Mouse (Mus musculus) thymus, postnatal 0 days (tissue): ENCODE measurements around the gene Gm49383. TPM values are rescaled to one million over a fixed set of nuclear protein-coding genes. Genes with fewer than 3 reads are reported as not detected.

Experiments
- DNase-seq: peaks from one replicate; pipeline ENCODE4 v3.0.0-alpha.2; 2015; ENCODE audit warnings: low spot score
- polyA plus RNA-seq: library from polyadenylated mRNA; unstranded; fragments of >200 nt; fragmentation: Nextera tagmentation; extraction: Ambion mirVana; gene quantifications from 2 replicates; pipeline ENCODE4 v1.2.1, GENCODE M21; 2015

Gene Gm49383
- 35.7 and 37.1 TPM in 2 replicates for polyA plus RNA-seq

GRCm38 (mm10) chr12:69196444-69197377 is at the start of gene Gm49383:
Gene Gm49383 (minus strand): TSS chr12:69197104.
- DNase-seq = peak; percentile 76

- peak; percentile 51 for DNase-seq
Observed at GRCm38 (mm10) chr12:69241771-69242431, 45.0 kb upstream of the Gm49383 start.

- no peak for DNase-seq
Observed at GRCm38 (mm10) chr12:69241405-69241770, 44.5 kb upstream of the Gm49383 start.

GRCm38 (mm10) chr12:69240876-69241275 is 44.0 kb upstream of the Gm49383 start, which contains the start of gene Klhdc1:
Gene Klhdc1 (plus strand): TSS chr12:69241176.
- no peak for DNase-seq

DNA sequence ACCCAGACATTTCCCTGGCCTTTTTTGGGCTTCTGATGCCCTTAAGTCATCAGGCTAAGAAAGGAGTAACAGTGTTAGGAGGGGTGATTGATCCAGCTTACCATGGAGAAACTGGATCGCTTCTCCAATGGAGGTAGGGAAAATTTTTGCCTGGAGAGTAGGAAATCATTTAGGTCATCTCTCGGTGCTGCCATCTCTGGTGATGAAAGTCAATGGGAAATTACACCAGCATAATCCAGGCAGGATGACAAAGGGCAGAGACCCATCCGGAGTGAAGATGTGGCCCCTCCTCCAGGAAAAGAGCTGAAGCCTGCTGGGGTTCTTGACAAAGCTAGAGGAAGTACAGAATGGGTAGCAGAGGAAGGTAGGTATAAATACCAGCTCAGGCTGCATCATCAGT is 41.4 kb upstream of the Gm49383 start:
- no peak for DNase-seq

DNA sequence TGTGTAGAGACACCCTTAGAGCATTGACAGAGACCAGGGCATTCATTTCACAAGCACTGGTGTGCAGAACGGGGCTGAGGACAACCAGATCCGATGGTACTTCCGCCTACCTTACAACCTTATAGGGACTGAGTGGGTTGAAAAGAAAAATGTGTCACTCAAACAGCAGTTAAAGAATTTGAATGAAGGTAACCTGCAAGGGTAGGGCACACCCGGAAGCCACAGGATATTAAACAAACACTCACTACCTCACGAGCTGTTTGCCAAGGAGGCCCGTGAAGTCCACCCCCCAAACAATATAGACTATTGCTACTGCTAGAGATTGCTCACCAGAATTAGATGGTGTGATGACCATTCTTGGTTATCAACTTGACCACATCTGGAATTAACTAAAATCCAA is 38.9 kb upstream of the Gm49383 start:
- no peak for DNase-seq

DNA sequence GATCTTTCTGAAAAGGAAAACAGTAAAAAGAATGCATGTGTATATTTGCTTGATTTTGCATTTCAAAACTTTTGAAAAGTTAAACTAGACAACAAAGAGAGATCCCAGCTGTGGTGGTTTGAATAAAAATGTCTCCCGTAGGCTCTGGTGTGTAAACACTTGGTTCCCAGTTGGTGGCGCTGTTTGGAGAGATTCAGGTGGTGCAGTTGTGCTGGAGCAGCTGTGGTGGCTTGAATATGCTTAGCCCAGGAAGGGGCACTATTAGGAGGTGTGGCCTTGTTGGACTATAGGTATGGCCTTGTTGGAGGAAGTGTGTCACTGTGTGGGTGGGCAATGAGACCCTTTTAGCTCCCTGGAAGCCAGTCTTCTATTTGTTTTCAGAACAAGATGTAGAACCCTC is 32.3 kb upstream of the Gm49383 start:
- DNase-seq = peak; percentile 50

GRCm38 (mm10) chr12:69227776-69228466 is 31.0 kb upstream of the Gm49383 start, which contains the start of gene Pole2:
Gene Pole2 (minus strand): TSS chr12:69228195.
- peak; percentile 80 for DNase-seq

- DNase-seq = no peak
Observed at GRCm38 (mm10) chr12:69220613-69221277, 23.8 kb upstream of the Gm49383 start.

GRCm38 (mm10) chr12:69216587-69216986 is 19.7 kb upstream of the Gm49383 start:
- DNase-seq = no peak

DNA sequence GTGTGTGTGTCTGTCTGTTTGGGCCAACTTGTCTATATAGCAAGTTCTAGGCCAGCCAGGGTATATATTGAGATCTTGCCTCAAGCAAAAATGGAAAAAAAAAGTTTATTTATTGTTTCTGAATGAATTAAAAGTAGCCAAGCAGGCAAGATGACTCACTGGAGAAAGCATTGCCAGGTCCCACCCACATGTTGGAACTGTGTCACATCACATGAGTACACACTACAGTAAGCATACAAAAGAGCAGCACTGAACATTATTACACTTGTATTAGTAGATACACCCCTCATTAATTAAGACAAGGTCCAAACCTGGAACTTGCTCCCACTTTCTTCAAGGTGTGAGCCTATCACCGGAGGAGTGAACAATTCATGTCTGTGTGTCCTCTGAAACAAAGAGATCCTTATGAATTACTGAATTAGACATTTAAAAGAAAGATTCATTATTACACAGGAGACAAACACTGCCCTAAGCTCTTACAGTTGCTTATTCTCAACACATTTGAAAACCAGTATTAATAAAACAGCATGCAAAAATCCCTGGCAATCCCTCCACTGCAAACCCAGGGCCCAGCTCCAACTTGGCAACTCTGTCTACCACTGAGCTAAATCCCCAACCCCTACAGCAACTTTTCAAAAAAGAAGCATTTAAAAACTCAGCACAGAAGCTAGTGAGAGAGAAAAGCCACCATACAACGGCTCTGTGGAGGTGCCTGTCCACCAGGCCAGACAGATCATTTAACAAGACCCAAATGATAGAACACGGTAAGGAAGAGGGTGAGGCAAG is 18.3 kb upstream of the Gm49383 start:
- DNase-seq = no peak

GRCm38 (mm10) chr12:69214393-69214792 is 17.5 kb upstream of the Gm49383 start:
- DNase-seq = no peak

GRCm38 (mm10) chr12:69213186-69213777 is 16.4 kb upstream of the Gm49383 start:
- DNase-seq = no peak

- peak; percentile 16 for DNase-seq
Observed at GRCm38 (mm10) chr12:69211057-69211456, 14.2 kb upstream of the Gm49383 start.

DNA sequence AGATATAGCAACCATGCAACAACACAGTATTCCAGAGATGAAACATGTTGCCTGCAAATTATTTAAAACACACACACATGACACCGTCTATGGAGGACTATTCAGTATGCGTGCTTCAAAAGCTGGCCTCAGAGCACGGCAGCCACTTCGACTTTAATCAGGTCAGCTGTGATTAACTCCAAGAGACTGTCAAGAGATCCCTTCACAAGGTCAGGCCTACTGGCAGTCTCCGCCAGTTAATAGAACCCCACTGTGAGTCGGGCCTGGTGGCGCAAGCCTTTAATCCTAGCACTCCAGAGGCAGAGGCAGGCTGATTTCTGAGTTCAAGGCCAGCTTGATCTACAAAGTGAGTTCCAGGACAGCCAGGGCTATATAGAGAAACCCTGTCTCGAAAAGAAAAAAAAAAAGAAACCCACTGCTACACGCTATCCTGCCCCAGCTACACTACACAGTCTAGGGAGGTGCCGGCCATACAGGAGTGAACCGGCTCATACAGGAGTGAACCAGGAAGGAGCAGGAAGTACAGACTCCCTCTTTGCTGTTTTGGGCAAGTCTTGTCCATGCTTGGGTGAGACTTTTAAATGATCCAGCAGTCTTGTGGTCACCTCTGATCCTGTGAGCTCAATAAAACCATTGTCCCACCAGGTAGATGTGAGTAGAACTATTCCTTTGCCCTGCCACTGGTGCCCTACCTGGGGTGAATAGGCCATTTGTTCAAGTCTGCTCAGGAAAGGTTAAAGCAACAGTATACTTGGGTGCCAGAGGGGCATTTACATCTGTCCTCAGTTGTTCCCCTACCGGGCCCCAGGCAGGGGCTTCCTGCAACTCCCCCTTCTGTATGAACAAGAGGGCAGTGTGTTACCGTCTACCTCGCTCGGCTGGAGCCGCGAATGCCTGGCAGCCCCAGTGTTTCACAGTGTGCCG is 13.4 kb upstream of the Gm49383 start:
- no peak for DNase-seq

DNA sequence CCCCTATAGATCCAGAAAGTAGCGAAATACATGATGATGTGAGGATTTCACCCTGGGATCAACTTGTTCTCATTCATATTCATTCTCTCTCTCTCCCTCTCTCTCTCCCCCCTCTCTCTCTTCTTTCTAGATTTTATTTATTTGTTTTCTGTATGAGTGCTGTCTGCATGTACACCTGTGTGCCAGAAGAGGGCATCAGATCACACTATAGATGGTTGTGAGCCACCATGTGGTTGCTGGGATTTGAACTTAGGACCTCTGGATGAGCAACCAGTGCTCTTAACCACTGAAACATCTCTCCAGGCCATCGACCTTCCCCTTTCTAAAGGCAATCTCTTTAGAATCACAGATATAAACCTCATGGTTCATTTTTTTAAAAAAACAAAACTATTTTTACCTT is 11.6 kb upstream of the Gm49383 start:
- no peak for DNase-seq

DNA sequence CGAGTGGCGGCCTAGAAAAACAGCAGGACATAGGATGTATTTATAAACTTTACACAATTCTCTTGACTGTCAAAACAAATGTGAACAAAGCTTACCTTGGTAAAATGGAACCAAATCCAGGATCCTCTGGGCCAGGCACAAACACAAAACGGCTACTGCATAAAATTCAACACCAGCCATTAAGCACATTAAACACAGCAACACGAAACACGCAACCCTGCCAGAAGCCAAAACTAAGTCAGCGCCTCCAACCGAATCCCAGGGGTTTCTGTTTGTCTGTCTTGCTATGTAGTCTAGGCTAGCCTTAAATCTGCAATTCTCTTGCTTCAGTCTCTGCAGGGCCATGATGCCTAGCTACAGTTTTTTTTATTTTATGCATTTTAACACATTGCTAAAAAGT is 11.0 kb upstream of the Gm49383 start:
- DNase-seq = no peak

DNA sequence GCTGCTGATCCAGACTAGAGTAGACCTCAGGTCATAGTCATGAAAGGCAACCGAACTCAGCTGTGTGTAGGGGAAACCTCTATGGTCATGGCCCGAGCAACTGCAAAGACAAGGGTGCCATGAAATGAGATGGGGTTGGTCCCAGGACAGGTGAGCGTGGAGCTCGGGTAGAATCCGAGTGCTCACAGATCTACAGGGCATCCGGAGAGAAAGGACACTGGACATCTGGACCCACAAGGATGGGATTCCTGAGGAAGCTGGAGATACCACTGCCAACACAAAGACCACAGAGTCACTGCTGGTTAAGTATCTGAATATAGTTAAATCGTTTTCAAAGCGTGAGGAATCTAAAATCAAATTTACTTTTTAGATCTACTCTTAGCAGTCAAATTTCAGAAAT is 10.5 kb upstream of the Gm49383 start:
- no peak for DNase-seq
